Mouse (Mus musculus): ENCODE results near the gene Uty. TPM values are rescaled to one million over a fixed set of nuclear protein-coding genes. Genes with fewer than 3 reads are reported as not detected.
A peak's percentile ranks its signal among the peaks of the same experiment; 100 is the strongest.

The Uty gene
- polyA plus RNA-seq (2012; rRNA removed) = 1.3 and 1.7 TPM in 2 replicates

- no peaks in the 10 kb centered on the region for H3K27me3 ChIP-seq (ENCODE audit: control insufficient read depth, insufficient read depth, low read length)
- H3K27ac ChIP-seq (ENCODE audit: control insufficient read depth, insufficient read depth, low read depth, low read length) = peak within 1 kb of the TSS; percentile 90
- TF ChIP-seq POLR2A (IDR thresholded peaks at IDR 0.05; ENCODE audit: control insufficient read depth, low read depth, low read length) = no peak
- no peak for TF ChIP-seq CTCF (IDR thresholded peaks at IDR 0.05; ENCODE audit: control insufficient read depth, insufficient read depth, insufficient replicate concordance, low read depth, low read length)
- H3K36me3 ChIP-seq (ENCODE audit: control insufficient read depth, insufficient read depth, low read length) = no peaks in the 10 kb centered on the region
- peak within 1 kb of the TSS; percentile 85 for H3K4me3 ChIP-seq (ENCODE audit: control insufficient read depth, low read depth, low read length)
- no peaks in the 10 kb centered on the region for H3K4me1 ChIP-seq (ENCODE audit: control insufficient read depth, insufficient read depth, low read length)
These were observed at the start of gene Uty for GRCm38 (mm10) chrY:1245426-1245863. Gene Uty, minus strand, starts transcription at chrY:1245759.

- H3K27ac ChIP-seq (ENCODE audit: control insufficient read depth, insufficient read depth, low read depth, low read length) = no peak overlapping the region
- H3K4me1 ChIP-seq (ENCODE audit: control insufficient read depth, insufficient read depth, low read length) = no peaks in the 10 kb centered on the region
- H3K4me3 ChIP-seq (ENCODE audit: control insufficient read depth, low read depth, low read length) = no peak overlapping the region
- no peaks in the 10 kb centered on the region for H3K36me3 ChIP-seq (ENCODE audit: control insufficient read depth, insufficient read depth, low read length)
- H3K27me3 ChIP-seq (ENCODE audit: control insufficient read depth, insufficient read depth, low read length) = no peaks in the 10 kb centered on the region
- no peak for TF ChIP-seq POLR2A (IDR thresholded peaks at IDR 0.05; ENCODE audit: control insufficient read depth, low read depth, low read length)
- TF ChIP-seq CTCF (IDR thresholded peaks at IDR 0.05; ENCODE audit: control insufficient read depth, insufficient read depth, insufficient replicate concordance, low read depth, low read length) = no peak
These were observed 48.1 kb upstream of the Uty start for GRCm38 (mm10) chrY:1293708-1294107.

DNA sequence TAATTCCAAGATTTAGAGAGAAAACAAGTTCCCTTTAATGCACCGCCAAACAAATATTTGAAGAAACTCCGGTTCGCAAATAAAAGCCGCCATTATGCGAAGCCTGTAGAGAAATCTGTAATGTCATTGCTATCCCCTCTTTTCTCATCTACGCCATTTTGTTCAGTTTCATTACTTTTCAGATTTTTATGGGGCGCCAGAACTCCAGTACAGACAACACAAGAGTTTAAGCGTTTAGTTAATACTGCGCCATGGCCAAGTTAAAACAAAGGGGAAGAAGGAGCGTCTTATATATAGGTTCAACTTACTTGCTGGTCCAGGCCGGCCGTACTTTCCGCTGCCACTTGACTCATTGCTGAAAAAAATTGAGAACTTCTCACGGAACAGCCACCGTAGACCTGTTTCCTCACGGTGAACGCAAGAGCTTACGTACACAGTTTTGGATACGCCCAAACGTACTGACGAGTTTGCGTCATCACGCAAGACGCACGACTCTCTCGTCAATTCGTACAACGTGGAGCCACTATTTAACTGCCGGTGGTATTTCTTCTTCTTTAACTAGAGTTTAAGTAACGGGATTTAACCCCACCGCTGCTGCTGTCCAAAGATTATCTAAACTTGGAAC, 40.7 kb upstream of the Uty start, which contains the start of gene Ddx3y:
Ddx3y (minus strand) TSS at position 459 of the 625 bp plus-strand sequence.
- no peaks in the 10 kb centered on the region for H3K27me3 ChIP-seq (ENCODE audit: control insufficient read depth, insufficient read depth, low read length)
- H3K4me1 ChIP-seq (ENCODE audit: control insufficient read depth, insufficient read depth, low read length) = no peaks in the 10 kb centered on the region
- H3K4me3 ChIP-seq (ENCODE audit: control insufficient read depth, low read depth, low read length) = peak within 1 kb of the TSS; percentile 73
- H3K36me3 ChIP-seq (ENCODE audit: control insufficient read depth, insufficient read depth, low read length) = no peaks in the 10 kb centered on the region
- no peak for TF ChIP-seq CTCF (IDR thresholded peaks at IDR 0.05; ENCODE audit: control insufficient read depth, insufficient read depth, insufficient replicate concordance, low read depth, low read length)
- TF ChIP-seq POLR2A (IDR thresholded peaks at IDR 0.05; ENCODE audit: control insufficient read depth, low read depth, low read length) = no peak
- peak within 1 kb of the TSS; percentile 80 for H3K27ac ChIP-seq (ENCODE audit: control insufficient read depth, insufficient read depth, low read depth, low read length)

- no peaks in the 10 kb centered on the region for H3K27me3 ChIP-seq (ENCODE audit: control insufficient read depth, insufficient read depth, low read length)
- H3K36me3 ChIP-seq (ENCODE audit: control insufficient read depth, insufficient read depth, low read length) = no peaks in the 10 kb centered on the region
- H3K4me1 ChIP-seq (ENCODE audit: control insufficient read depth, insufficient read depth, low read length) = no peaks in the 10 kb centered on the region
- peak overlapping the region; percentile 73 for H3K4me3 ChIP-seq (ENCODE audit: control insufficient read depth, low read depth, low read length)
- peak overlapping the region; percentile 80 for H3K27ac ChIP-seq (ENCODE audit: control insufficient read depth, insufficient read depth, low read depth, low read length)
- no peak for TF ChIP-seq POLR2A (IDR thresholded peaks at IDR 0.05; ENCODE audit: control insufficient read depth, low read depth, low read length)
These were observed 40.2 kb upstream of the Uty start for GRCm38 (mm10) chrY:1285735-1286134.

DNA sequence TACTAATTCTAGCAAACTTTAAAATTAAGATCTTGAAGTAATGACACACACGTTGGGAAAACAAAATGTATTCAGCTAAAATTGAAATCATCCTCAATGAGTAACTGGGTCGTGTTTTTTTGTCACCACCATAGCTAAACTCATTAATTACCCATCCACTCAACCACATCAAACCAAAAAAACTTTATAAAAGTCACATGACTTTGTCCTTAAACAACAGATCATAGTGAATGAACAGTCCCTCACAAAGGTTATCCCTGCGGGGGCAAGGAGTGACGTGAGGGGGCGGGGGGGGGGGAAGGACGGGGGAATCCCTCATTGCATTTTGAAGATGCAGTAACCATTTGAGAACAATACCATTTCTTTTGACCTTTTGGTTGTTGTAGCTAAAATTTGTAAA, 558 bp upstream of the Uty start:
- Histone ChIP-seq H3K27me3 (ENCODE audit: control insufficient read depth, insufficient read depth, low read length) (no peaks in the 10 kb centered on the region), H3K27ac (ENCODE audit: control insufficient read depth, insufficient read depth, low read depth, low read length) (no peak overlapping the region), H3K4me1 (ENCODE audit: control insufficient read depth, insufficient read depth, low read length) (no peaks in the 10 kb centered on the region), H3K36me3 (ENCODE audit: control insufficient read depth, insufficient read depth, low read length) (no peaks in the 10 kb centered on the region), H3K4me3 (ENCODE audit: control insufficient read depth, low read depth, low read length) (no peak overlapping the region)
- no peak for TF ChIP-seq POLR2A (IDR thresholded peaks at IDR 0.05; ENCODE audit: control insufficient read depth, low read depth, low read length)
- TF ChIP-seq CTCF (IDR thresholded peaks at IDR 0.05; ENCODE audit: control insufficient read depth, insufficient read depth, insufficient replicate concordance, low read depth, low read length) = no peak

DNA sequence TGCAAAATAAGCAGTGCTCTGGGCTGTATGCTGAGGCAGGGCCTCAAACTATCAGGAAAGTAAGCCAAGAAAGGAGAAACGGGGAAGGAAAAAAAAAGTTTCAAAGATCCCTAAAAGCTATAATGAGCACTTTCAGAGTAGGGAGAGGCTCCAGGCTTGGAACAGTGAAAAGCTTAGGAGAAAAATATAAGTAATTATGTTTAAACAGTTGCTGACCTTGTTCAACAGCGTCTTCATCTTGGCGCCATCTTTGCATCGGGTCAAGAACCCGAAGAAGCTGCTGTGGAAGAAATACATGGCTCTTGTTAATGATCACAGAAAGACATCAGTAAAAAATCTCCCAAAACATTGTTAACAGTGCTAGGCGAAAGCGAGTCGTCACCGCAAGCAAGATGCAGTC, 619 bp downstream of the Uty start:
- Histone ChIP-seq H3K36me3 (ENCODE audit: control insufficient read depth, insufficient read depth, low read length) (no peaks in the 10 kb centered on the region), H3K4me3 (ENCODE audit: control insufficient read depth, low read depth, low read length) (peak overlapping the region; percentile 85), H3K27ac (ENCODE audit: control insufficient read depth, insufficient read depth, low read depth, low read length) (peak overlapping the region; percentile 90), H3K27me3 (ENCODE audit: control insufficient read depth, insufficient read depth, low read length) (no peaks in the 10 kb centered on the region), H3K4me1 (ENCODE audit: control insufficient read depth, insufficient read depth, low read length) (no peaks in the 10 kb centered on the region)
- TF ChIP-seq POLR2A (IDR thresholded peaks at IDR 0.05; ENCODE audit: control insufficient read depth, low read depth, low read length) (no peak), CTCF (IDR thresholded peaks at IDR 0.05; ENCODE audit: control insufficient read depth, insufficient read depth, insufficient replicate concordance, low read depth, low read length) (no peak)

- TF ChIP-seq CTCF (IDR thresholded peaks at IDR 0.05; ENCODE audit: control insufficient read depth, insufficient read depth, insufficient replicate concordance, low read depth, low read length) (no peak), POLR2A (IDR thresholded peaks at IDR 0.05; ENCODE audit: control insufficient read depth, low read depth, low read length) (no peak)
- H3K27me3 ChIP-seq (ENCODE audit: control insufficient read depth, insufficient read depth, low read length) = no peaks in the 10 kb centered on the region
- no peaks in the 10 kb centered on the region for H3K36me3 ChIP-seq (ENCODE audit: control insufficient read depth, insufficient read depth, low read length)
- no peaks in the 10 kb centered on the region for H3K4me1 ChIP-seq (ENCODE audit: control insufficient read depth, insufficient read depth, low read length)
- H3K27ac ChIP-seq (ENCODE audit: control insufficient read depth, insufficient read depth, low read depth, low read length) = no peak overlapping the region
- no peak overlapping the region for H3K4me3 ChIP-seq (ENCODE audit: control insufficient read depth, low read depth, low read length)
These were observed 1.1 kb downstream of the Uty start for GRCm38 (mm10) chrY:1244421-1244820.
